Mouse (Mus musculus): Measurements from ENCODE around the gene Prss36. TPM values are rescaled to one million over a fixed set of nuclear protein-coding genes. Genes with fewer than 3 reads are reported as not detected.
A peak's percentile ranks its signal among the peaks of the same experiment; 100 is the strongest.

Prss36 gene
- polyA plus RNA-seq, 1 experiment from 2014 or later: 7.9 TPM

- H3K27me3 ChIP-seq: peaks cover 40% of the 10 kb centered on the region
- no peak overlapping the region for H3K4me3 ChIP-seq
- no peak overlapping the region for H3K27ac ChIP-seq
- no peaks in the 10 kb centered on the region for H3K9me3 ChIP-seq (replicated peaks)
- H3K4me2 ChIP-seq: no peak overlapping the region
- no peak for ATAC-seq
- H3K36me3 ChIP-seq (ENCODE audit: poor library complexity, severe bottlenecking): peaks cover 19% of the 10 kb centered on the region
- WGBS: 68% methylated on average over 5 of the region's 5 CpGs
- no peak overlapping the region for H3K9ac ChIP-seq
- peaks cover 8% of the 10 kb centered on the region; the same call in 1 of the 2 replicates for H3K4me1 ChIP-seq
Observed at GRCm38 (mm10) chr7:127930636-127931035, 15.9 kb downstream of the Prss36 start.

GRCm38 (mm10) chr7:127929923-127930322 lies 16.6 kb downstream of the Prss36 start, which contains the start of gene Prss8:
Gene Prss8 (minus strand): TSS chr7:127930104.
- Histone ChIP-seq H3K36me3 (ENCODE audit: poor library complexity, severe bottlenecking) (peaks cover 26% of the 10 kb centered on the region), H3K27me3 (peaks cover 40% of the 10 kb centered on the region), H3K4me1 (peaks cover 7% of the 10 kb centered on the region; the same call in 1 of the 2 replicates), H3K9ac (0 out of 2 replicates have a peak within 1 kb of the TSS, but pooled peaks have one; percentile 17), H3K4me3 (no peak within 1 kb of the TSS), H3K27ac (no peak within 1 kb of the TSS), H3K4me2 (0 out of 2 replicates have a peak within 1 kb of the TSS, but pooled peaks have one; percentile 2), H3K9me3 (replicated peaks) (no peaks in the 10 kb centered on the region)
- 10% methylated on average over 6 of the region's 6 CpGs for WGBS
- no peak for ATAC-seq

- H3K4me2 ChIP-seq: no peak overlapping the region
- 52% methylated on average over 5 of the region's 5 CpGs for WGBS
- no peak overlapping the region for H3K4me3 ChIP-seq
- no peak overlapping the region for H3K9ac ChIP-seq
- ATAC-seq: no peak
- peaks cover 40% of the 10 kb centered on the region for H3K27me3 ChIP-seq
- peaks cover 39% of the 10 kb centered on the region for H3K36me3 ChIP-seq (ENCODE audit: poor library complexity, severe bottlenecking)
- H3K27ac ChIP-seq: no peak overlapping the region
- no peaks in the 10 kb centered on the region for H3K4me1 ChIP-seq
- no peaks in the 10 kb centered on the region for H3K9me3 ChIP-seq (replicated peaks)
Observed at GRCm38 (mm10) chr7:127928596-127928995, 17.9 kb downstream of the Prss36 start.

- peaks cover 48% of the 10 kb centered on the region for H3K36me3 ChIP-seq (ENCODE audit: poor library complexity, severe bottlenecking)
- no peak overlapping the region for H3K4me3 ChIP-seq
- H3K4me1 ChIP-seq: no peaks in the 10 kb centered on the region
- H3K4me2 ChIP-seq: no peak overlapping the region
- H3K9ac ChIP-seq: no peak overlapping the region
- WGBS: 89% methylated on average over 11 of the region's 11 CpGs
- peaks cover 40% of the 10 kb centered on the region for H3K27me3 ChIP-seq
- no peak overlapping the region for H3K27ac ChIP-seq
- H3K9me3 ChIP-seq (replicated peaks): no peaks in the 10 kb centered on the region
- no peak for ATAC-seq
Observed at GRCm38 (mm10) chr7:127927726-127928125, 18.8 kb downstream of the Prss36 start.

- 89% methylated on average over 11 of the region's 11 CpGs for WGBS
- H3K4me1 ChIP-seq: no peaks in the 10 kb centered on the region
- no peak overlapping the region for H3K4me2 ChIP-seq
- no peak overlapping the region for H3K27ac ChIP-seq
- peaks cover 40% of the 10 kb centered on the region for H3K27me3 ChIP-seq
- H3K4me3 ChIP-seq: no peak overlapping the region
- no peak overlapping the region for H3K9ac ChIP-seq
- no peak for ATAC-seq
- peaks cover 55% of the 10 kb centered on the region for H3K36me3 ChIP-seq (ENCODE audit: poor library complexity, severe bottlenecking)
- no peaks in the 10 kb centered on the region for H3K9me3 ChIP-seq (replicated peaks)
Observed at GRCm38 (mm10) chr7:127926846-127927245, 19.7 kb downstream of the Prss36 start.

GRCm38 (mm10) chr7:127926066-127926465 lies 20.5 kb downstream of the Prss36 start:
- Histone ChIP-seq H3K4me2 (no peak overlapping the region), H3K27ac (no peak overlapping the region), H3K4me3 (no peak overlapping the region), H3K9ac (no peak overlapping the region), H3K27me3 (peaks cover 32% of the 10 kb centered on the region), H3K4me1 (no peaks in the 10 kb centered on the region), H3K36me3 (ENCODE audit: poor library complexity, severe bottlenecking) (peaks cover 57% of the 10 kb centered on the region), H3K9me3 (replicated peaks) (no peaks in the 10 kb centered on the region)
- WGBS: 92% methylated on average over 8 of the region's 8 CpGs
- no peak for ATAC-seq

GRCm38 (mm10) chr7:127925252-127925651 lies 21.3 kb downstream of the Prss36 start:
- Histone ChIP-seq H3K27me3 (peaks cover 26% of the 10 kb centered on the region), H3K36me3 (ENCODE audit: poor library complexity, severe bottlenecking) (peaks cover 64% of the 10 kb centered on the region), H3K27ac (no peak overlapping the region), H3K9me3 (replicated peaks) (no peaks in the 10 kb centered on the region), H3K4me1 (no peaks in the 10 kb centered on the region), H3K9ac (no peak overlapping the region), H3K4me3 (no peak overlapping the region), H3K4me2 (no peak overlapping the region)
- 47% methylated on average over 5 of the region's 5 CpGs for WGBS
- ATAC-seq: no peak

- ATAC-seq: no peak
- Histone ChIP-seq H3K4me1 (no peaks in the 10 kb centered on the region), H3K36me3 (ENCODE audit: poor library complexity, severe bottlenecking) (peaks cover 67% of the 10 kb centered on the region), H3K27ac (no peak overlapping the region), H3K4me3 (no peak overlapping the region), H3K4me2 (no peak overlapping the region), H3K9ac (no peak overlapping the region), H3K27me3 (peaks cover 11% of the 10 kb centered on the region), H3K9me3 (replicated peaks) (no peaks in the 10 kb centered on the region)
- WGBS: 85% methylated on average over 5 of the region's 5 CpGs
Observed at GRCm38 (mm10) chr7:127923714-127924113, 22.8 kb downstream of the Prss36 start.

GRCm38 (mm10) chr7:127922451-127923275 lies 23.9 kb downstream of the Prss36 start:
- no peak overlapping the region for H3K4me3 ChIP-seq
- 85% methylated on average over 6 of the region's 6 CpGs for WGBS
- no peaks in the 10 kb centered on the region for H3K9me3 ChIP-seq (replicated peaks)
- H3K4me2 ChIP-seq: no peak overlapping the region
- no peak for ATAC-seq
- H3K36me3 ChIP-seq (ENCODE audit: poor library complexity, severe bottlenecking): peaks cover 72% of the 10 kb centered on the region
- H3K9ac ChIP-seq: no peak overlapping the region
- H3K27ac ChIP-seq: no peak overlapping the region
- H3K27me3 ChIP-seq: peaks cover under 1% of the 10 kb centered on the region; the same call in 1 of the 2 replicates
- no peaks in the 10 kb centered on the region for H3K4me1 ChIP-seq

- Histone ChIP-seq H3K4me1 (no peaks in the 10 kb centered on the region), H3K4me3 (no peak overlapping the region), H3K9me3 (replicated peaks) (no peaks in the 10 kb centered on the region), H3K36me3 (ENCODE audit: poor library complexity, severe bottlenecking) (peaks cover 70% of the 10 kb centered on the region), H3K27me3 (no peaks in the 10 kb centered on the region), H3K27ac (no peak overlapping the region), H3K9ac (no peak overlapping the region), H3K4me2 (no peak overlapping the region)
- WGBS: 65% methylated on average over 8 of the region's 8 CpGs
- ATAC-seq: no peak
Observed at GRCm38 (mm10) chr7:127921516-127921915, 25.0 kb downstream of the Prss36 start.

GRCm38 (mm10) chr7:127919290-127919689 lies 27.2 kb downstream of the Prss36 start:
- 77% methylated on average over 7 of the region's 7 CpGs for WGBS
- no peak for ATAC-seq

GRCm38 (mm10) chr7:127918203-127918602 lies 28.3 kb downstream of the Prss36 start:
- Histone ChIP-seq H3K4me2 (no peak overlapping the region), H3K9ac (no peak overlapping the region), H3K36me3 (ENCODE audit: poor library complexity, severe bottlenecking) (peaks cover 55% of the 10 kb centered on the region), H3K4me1 (peaks cover 3% of the 10 kb centered on the region), H3K27me3 (no peaks in the 10 kb centered on the region), H3K9me3 (replicated peaks) (no peaks in the 10 kb centered on the region), H3K27ac (no peak overlapping the region), H3K4me3 (no peak overlapping the region)
- WGBS: 53% methylated on average over 3 of the region's 3 CpGs
- ATAC-seq: no peak

More at GRCm38 (mm10) chr7:127919290-127919689, 27.2 kb downstream of the Prss36 start:
- Histone ChIP-seq H3K9ac (no peak overlapping the region), H3K4me3 (no peak overlapping the region), H3K27me3 (no peaks in the 10 kb centered on the region), H3K27ac (no peak overlapping the region), H3K4me1 (no peaks in the 10 kb centered on the region), H3K9me3 (replicated peaks) (no peaks in the 10 kb centered on the region), H3K4me2 (no peak overlapping the region), H3K36me3 (ENCODE audit: poor library complexity, severe bottlenecking) (peaks cover 66% of the 10 kb centered on the region)

Data from forebrain, embryonic 13.5 days (tissue).